Comparison of ENCODE assay signal across 8 mouse cellular contexts in the genomic region with DNA sequence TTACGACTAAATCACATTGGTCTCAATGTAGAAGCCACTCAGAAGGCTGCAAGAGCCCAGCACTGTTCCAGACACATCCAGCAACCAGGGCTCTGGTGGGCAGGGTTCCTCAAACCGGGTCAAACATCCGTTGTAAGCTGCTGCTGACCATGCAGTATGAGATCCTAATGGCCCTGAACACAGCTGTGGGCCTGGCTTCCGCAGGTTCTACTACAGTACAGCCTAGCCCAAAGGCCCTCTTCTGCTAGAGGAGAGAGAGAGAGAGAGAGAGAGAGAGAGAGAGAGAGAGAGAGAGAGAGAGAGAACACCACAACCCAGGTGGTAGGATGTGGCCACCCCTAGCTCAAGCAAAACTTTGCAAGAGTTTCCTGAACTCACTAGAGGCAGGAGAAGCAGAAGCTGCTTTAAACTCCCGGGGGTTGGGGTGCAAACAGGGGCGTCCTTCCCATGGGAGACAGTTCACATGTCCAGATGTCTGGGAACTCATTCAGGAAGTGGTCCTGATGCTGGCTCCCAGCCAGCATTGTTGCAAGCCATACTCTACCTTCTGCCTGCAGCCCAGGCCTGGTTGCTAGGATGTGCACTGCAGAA. TPM values are rescaled to one million over a fixed set of nuclear protein-coding genes. Genes with fewer than 3 reads are reported as not detected.
DNase-seq lines count a peak whose midpoint lies in the region; ATAC-seq lines count a peak whose summit lies in the region.
"Had no signal": no experiment of that assay in that cellular context is flagged by ENCODE, and none has a peak within 500 bp of the region (broad histone marks: within the 10 kb centered on the region; RNA-seq: fewer than 3 reads in every experiment).

No protein-coding gene starts in this region.

- H3K36me3 ChIP-seq in liver, embryonic 16.5 days (ENCODE audit: control insufficient read depth, insufficient read depth), result no peaks in the 10 kb centered on the region
- no peaks in the 10 kb centered on the region for H3K36me3 ChIP-seq in liver, embryonic 12.5 days
- no peaks in the 10 kb centered on the region for H3K36me3 ChIP-seq in heart, embryonic 15.5 days
- no peaks in the 10 kb centered on the region for H3K36me3 ChIP-seq in stomach, embryonic 16.5 days (ENCODE audit: control insufficient read depth, insufficient read depth, low read length)
- H3K36me3 ChIP-seq: neural tube, embryonic 13.5 days had no signal

- DNase-seq in frontal cortex, postnatal 14 days (ENCODE audit: low spot score in 2 of 2), result no peak
- no peak for DNase-seq in cerebellum, adult 11 months

- H3K4me2 ChIP-seq in liver, embryonic 16.5 days (ENCODE audit: low read depth, low read length), result no peak overlapping the region
- H3K4me2 ChIP-seq in liver, embryonic 12.5 days, result no peak overlapping the region
- no peak overlapping the region for H3K4me2 ChIP-seq in heart, embryonic 15.5 days
- H3K4me2 ChIP-seq in stomach, embryonic 16.5 days (ENCODE audit: low read depth, low read length), result no peak overlapping the region
- H3K4me2 ChIP-seq: neural tube, embryonic 13.5 days had no signal

- H3K9me3 ChIP-seq in liver, embryonic 16.5 days (replicated peaks; ENCODE audit: control insufficient read depth, low read length), result no peaks in the 10 kb centered on the region
- no peaks in the 10 kb centered on the region for H3K9me3 ChIP-seq in liver, embryonic 12.5 days (replicated peaks)
- H3K9me3 ChIP-seq in heart, embryonic 15.5 days (replicated peaks), result no peaks in the 10 kb centered on the region
- H3K9me3 ChIP-seq in stomach, embryonic 16.5 days (replicated peaks; ENCODE audit: control insufficient read depth, low read length), result no peaks in the 10 kb centered on the region
- H3K9me3 ChIP-seq: neural tube, embryonic 13.5 days had no signal

- no peaks in the 10 kb centered on the region for H3K27me3 ChIP-seq in liver, embryonic 16.5 days (ENCODE audit: control insufficient read depth, insufficient read depth, low read depth, low read length)
- H3K27me3 ChIP-seq in liver, embryonic 12.5 days (replicated peaks), result no peaks in the 10 kb centered on the region
- no peaks in the 10 kb centered on the region for H3K27me3 ChIP-seq in heart, embryonic 15.5 days
- H3K27me3 ChIP-seq in stomach, embryonic 16.5 days (ENCODE audit: control insufficient read depth, insufficient read depth, low read length), result no peaks in the 10 kb centered on the region
- H3K27me3 ChIP-seq: neural tube, embryonic 13.5 days had no signal

- H3K27ac ChIP-seq in liver, embryonic 16.5 days (ENCODE audit: low read length), result peak overlapping the region; percentile 31; the same call in 1 of the 2 replicates
- no peak overlapping the region for H3K27ac ChIP-seq in liver, embryonic 12.5 days
- H3K27ac ChIP-seq in heart, embryonic 15.5 days, result peak overlapping the region; percentile 42
- H3K27ac ChIP-seq in stomach, embryonic 16.5 days (ENCODE audit: low read length), result peak overlapping the region; percentile 18
- H3K27ac ChIP-seq: neural tube, embryonic 13.5 days had no signal

- H3K9ac ChIP-seq in liver, embryonic 16.5 days (ENCODE audit: low read depth, low read length), result no peak overlapping the region
- H3K9ac ChIP-seq in liver, embryonic 12.5 days, result no peak overlapping the region
- no peak overlapping the region for H3K9ac ChIP-seq in heart, embryonic 15.5 days
- H3K9ac ChIP-seq in stomach, embryonic 16.5 days (ENCODE audit: low read length), result no peak overlapping the region
- H3K9ac ChIP-seq: neural tube, embryonic 13.5 days had no signal

- peaks cover 4% of the 10 kb centered on the region for H3K4me1 ChIP-seq in liver, embryonic 16.5 days (ENCODE audit: control insufficient read depth, low read depth, low read length)
- H3K4me1 ChIP-seq in liver, embryonic 12.5 days, result peaks cover 22% of the 10 kb centered on the region
- peaks cover 8% of the 10 kb centered on the region; the same call in 1 of the 2 replicates for H3K4me1 ChIP-seq in heart, embryonic 15.5 days (replicated peaks)
- H3K4me1 ChIP-seq in stomach, embryonic 16.5 days (ENCODE audit: control insufficient read depth, insufficient read depth, low read length), result peaks cover 8% of the 10 kb centered on the region; the same call in 1 of the 2 replicates

- ATAC-seq in liver, embryonic 16.5 days (ENCODE audit: low read depth), result peak; percentile 35
- no peak for ATAC-seq in liver, embryonic 12.5 days
- peak; percentile 69 for ATAC-seq in activated CD4-positive, CD25-positive, alpha-beta regulatory T cell, adult 4 months
- ATAC-seq in heart, embryonic 15.5 days (replicated peaks; ENCODE audit: insufficient number of reproducible peaks, insufficient read depth, low FRiP score, low read depth), result no peak
- ATAC-seq in stomach, embryonic 16.5 days (ENCODE audit: insufficient read depth, low FRiP score), result peak; percentile 29; the same call in 1 of the 2 replicates

- H3K4me3 ChIP-seq in liver, embryonic 16.5 days (ENCODE audit: low read depth, low read length), result no peak overlapping the region
- H3K4me3 ChIP-seq in liver, embryonic 12.5 days, result no peak overlapping the region
- H3K4me3 ChIP-seq in heart, embryonic 15.5 days, result no peak overlapping the region
- no peak overlapping the region for H3K4me3 ChIP-seq in stomach, embryonic 16.5 days (replicated peaks; ENCODE audit: low read length)
- H3K4me3 ChIP-seq: neural tube, embryonic 13.5 days had no signal

- WGBS in liver, embryonic 16.5 days (ENCODE audit: insufficient replicate concordance), result 27% methylated on average over 6 of the region's 6 CpGs
- WGBS in liver, embryonic 12.5 days (ENCODE audit: insufficient replicate concordance), result 39% methylated on average over 6 of the region's 6 CpGs
- WGBS in heart, embryonic 15.5 days, result 38% methylated on average over 6 of the region's 6 CpGs
- WGBS in stomach, embryonic 16.5 days, result 39% methylated on average over 6 of the region's 6 CpGs

RNA-seq across cellular contexts. Expression of gene Dgkd, which starts 23.4 kb away (rescaled TPM):
- polyA plus RNA-seq in liver, embryonic 16.5 days (2015; fragmentation: Nextera tagmentation; extraction: Ambion mirVana), result 9.8 and 11.9 TPM in 2 replicates
- 19.9 and 20.4 TPM in 2 replicates for polyA plus RNA-seq in liver, embryonic 12.5 days (2016; fragmentation: Nextera tagmentation; extraction: Ambion mirVana)
- polyA plus RNA-seq in activated CD4-positive, CD25-positive, alpha-beta regulatory T cell, adult 4 months (2017; shearing (Covaris generic)), result 10 to 100 TPM; 30.4 to 31.9 TPM
- polyA plus RNA-seq in heart, embryonic 15.5 days (2015; fragmentation: Nextera tagmentation; extraction: Ambion mirVana), result 19.7 and 24.7 TPM in 2 replicates
- polyA plus RNA-seq in stomach, embryonic 16.5 days (2015; fragmentation: Nextera tagmentation; extraction: Ambion mirVana), result 30.0 and 30.7 TPM in 2 replicates

RNA-seq across cellular contexts. Expression of gene Sag, which starts 26.2 kb away (rescaled TPM):
- 0.46 and 0.50 TPM in 2 replicates for polyA plus RNA-seq in liver, embryonic 16.5 days (2015; fragmentation: Nextera tagmentation; extraction: Ambion mirVana)
- 1.4 and 1.5 TPM in 2 replicates for polyA plus RNA-seq in liver, embryonic 12.5 days (2016; fragmentation: Nextera tagmentation; extraction: Ambion mirVana)
- 1 to 10 TPM; 2.7 to 5.4 TPM for polyA plus RNA-seq in activated CD4-positive, CD25-positive, alpha-beta regulatory T cell, adult 4 months (2017; shearing (Covaris generic))
- 0.79 and 0.86 TPM in 2 replicates for polyA plus RNA-seq in heart, embryonic 15.5 days (2015; fragmentation: Nextera tagmentation; extraction: Ambion mirVana)
- polyA plus RNA-seq in stomach, embryonic 16.5 days (2015; fragmentation: Nextera tagmentation; extraction: Ambion mirVana), result 1.1 and 1.4 TPM in 2 replicates

Comparison
In these comparisons a context has a peak if more than half of its experiments do, and no peak if none do; other contexts are left out.
1. ATAC-seq: peak in liver, embryonic 16.5 days (single experiment), activated CD4-positive, CD25-positive, alpha-beta regulatory T cell, adult 4 months (single experiment) and stomach, embryonic 16.5 days (single experiment); none in liver, embryonic 12.5 days (single experiment) and heart, embryonic 15.5 days (single experiment).